Mouse (Mus musculus) lung, embryonic 16.5 days (tissue): Measurements from ENCODE around the gene Esyt1. TPM values are rescaled to one million over a fixed set of nuclear protein-coding genes. Genes with fewer than 3 reads are reported as not detected.
A peak's percentile ranks its signal among the peaks of the same experiment; 100 is the strongest.
"Not testable (repeated sequence)": the region's sequence is repeated elsewhere in the genome, so short reads cannot be mapped to it uniquely, and the experiment has no call there.

Experiments used
- ATAC-seq: fragments of 200-750 bp; cut with Nextera tagmentation; 2 replicates; pipeline ENCODE4 v1.8.0; 2017; ENCODE audit warnings: low read depth, mild to moderate bottlenecking, moderate library complexity
- H3K27ac ChIP-seq: fragments of 300-500 bp; sonication (generic); 2 replicates; pipeline ENCODE4 v1.5.1; 2014; ENCODE audit warnings: mild to moderate bottlenecking, control low read depth, low read length
- H3K27me3 ChIP-seq: fragments of 300-500 bp; sonication (generic); 2 replicates; pipeline ENCODE4 v1.6.1; 2014; ENCODE audit warnings: low read depth, low read length, mixed read lengths; ENCODE audit not compliant: control insufficient read depth, insufficient read depth
- H3K36me3 ChIP-seq: fragments of 300-500 bp; sonication (generic); 2 replicates; pipeline ENCODE4 v1.6.1; 2014; ENCODE audit warnings: low read length; ENCODE audit not compliant: control insufficient read depth, insufficient read depth
- H3K4me1 ChIP-seq: fragments of 300-500 bp; sonication (generic); replicated peaks from 2 replicates; pipeline ENCODE4 v1.6.1; 2014; ENCODE audit warnings: low read length, mixed read lengths; ENCODE audit not compliant: control insufficient read depth, insufficient read depth
- H3K4me2 ChIP-seq: fragments of 300-500 bp; sonication (generic); 2 replicates; pipeline ENCODE4 v1.6.1; 2014; ENCODE audit warnings: low read depth, low read length, control low read depth
- H3K4me3 ChIP-seq: fragments of 300-500 bp; sonication (generic); 2 replicates; pipeline ENCODE4 v1.5.1; 2014; ENCODE audit warnings: mild to moderate bottlenecking, low read length, control low read depth
- H3K9ac ChIP-seq: fragments of 300-500 bp; sonication (generic); 2 replicates; pipeline ENCODE4 v1.6.1; 2014; ENCODE audit warnings: low read length, control low read depth
- H3K9me3 ChIP-seq: fragments of 300-500 bp; sonication (generic); 2 replicates; pipeline ENCODE4 v1.6.1; 2016; ENCODE audit warnings: low read length; ENCODE audit not compliant: control insufficient read depth
- WGBS: fragments of 180-500 bp; shearing (Covaris S2); extraction: QIAGEN DNeasy Blood & Tissue Kit; methylation state at CpG from one replicate; pipeline ENCODE4 v1.1.7; 2014; 5-methylcytosine and 5-hydroxymethylcytosine counted together
- polyA plus RNA-seq: library from polyadenylated mRNA; unstranded; fragments of >200 nt; fragmentation: Nextera tagmentation; extraction: Ambion mirVana; gene quantifications from 2 replicates; pipeline ENCODE4 v1.2.1, GENCODE M21; 2015

Esyt1 gene
- polyA plus RNA-seq, 1 experiment from 2014 or later, result 32.5 TPM

GRCm38 (mm10) chr10:128493695-128494666 lies 31.7 kb downstream of the Esyt1 start, which contains the start of gene Myl6:
Myl6 (minus strand) TSS chr10:128494145.
- no peaks in the 10 kb centered on the region for H3K27me3 ChIP-seq
- WGBS, result under 1% methylated on average over 42 of the region's 45 CpGs
- H3K4me1 ChIP-seq, result peaks cover 29% of the 10 kb centered on the region
- ATAC-seq, result peak; percentile 91
- H3K36me3 ChIP-seq, result peaks cover 22% of the 10 kb centered on the region
- H3K27ac ChIP-seq, result peak within 1 kb of the TSS; percentile 99
- H3K9me3 ChIP-seq, result no peaks in the 10 kb centered on the region
- peak within 1 kb of the TSS; percentile 78 for H3K4me2 ChIP-seq
- H3K4me3 ChIP-seq, result peak within 1 kb of the TSS; percentile 77
- peak within 1 kb of the TSS; percentile 83 for H3K9ac ChIP-seq

GRCm38 (mm10) chr10:128493319-128493694 lies 32.4 kb downstream of the Esyt1 start:
- Histone ChIP-seq H3K9me3 (no peaks in the 10 kb centered on the region), H3K27me3 (no peaks in the 10 kb centered on the region), H3K4me3 (peak overlapping the region; percentile 77), H3K27ac (peak overlapping the region; percentile 99), H3K36me3 (peaks cover 29% of the 10 kb centered on the region), H3K9ac (peak overlapping the region; percentile 83), H3K4me1 (peaks cover 27% of the 10 kb centered on the region), H3K4me2 (peak overlapping the region; percentile 78)
- 0% methylated on average over 12 of the region's 12 CpGs for WGBS
- ATAC-seq, result peak; percentile 6

- 13% methylated on average over 12 of the region's 12 CpGs for WGBS
- Histone ChIP-seq H3K4me2 (peak overlapping the region; percentile 78), H3K4me1 (peaks cover 25% of the 10 kb centered on the region), H3K9me3 (no peaks in the 10 kb centered on the region), H3K27ac (peak overlapping the region; percentile 99), H3K27me3 (no peaks in the 10 kb centered on the region), H3K9ac (peak overlapping the region; percentile 83), H3K36me3 (peaks cover 34% of the 10 kb centered on the region), H3K4me3 (peak overlapping the region; percentile 77)
- peak; percentile 69 for ATAC-seq
Observed at GRCm38 (mm10) chr10:128492633-128493311, 32.9 kb downstream of the Esyt1 start.

- not testable (repeated sequence) for H3K9me3 ChIP-seq, H3K27me3 ChIP-seq, ATAC-seq
- Histone ChIP-seq H3K27ac (peak overlapping the region; percentile 99), H3K4me3 (peak overlapping the region; percentile 77), H3K9ac (peak overlapping the region; percentile 83), H3K4me1 (peaks cover 25% of the 10 kb centered on the region), H3K4me2 (peak overlapping the region; percentile 78), H3K36me3 (peaks cover 41% of the 10 kb centered on the region)
- 22% methylated on average over 8 of the region's 8 CpGs for WGBS
Observed at GRCm38 (mm10) chr10:128492051-128492450, 33.6 kb downstream of the Esyt1 start.

- Histone ChIP-seq H3K27ac (peak overlapping the region; percentile 99), H3K9ac (peak overlapping the region; percentile 83), H3K4me3 (peak overlapping the region; percentile 77), H3K4me1 (peaks cover 25% of the 10 kb centered on the region), H3K9me3 (no peaks in the 10 kb centered on the region), H3K36me3 (peaks cover 43% of the 10 kb centered on the region), H3K27me3 (no peaks in the 10 kb centered on the region), H3K4me2 (peak overlapping the region; percentile 78)
- ATAC-seq, result no peak
- 19% methylated on average over 6 of the region's 6 CpGs for WGBS
Observed at GRCm38 (mm10) chr10:128491495-128491894, 34.2 kb downstream of the Esyt1 start.

- WGBS, result 34% methylated on average over 5 of the region's 5 CpGs
- ATAC-seq, result no peak
- no peak overlapping the region; the same call in 1 of the 2 replicates for H3K4me3 ChIP-seq
- peak overlapping the region; percentile 78 for H3K4me2 ChIP-seq
- H3K4me1 ChIP-seq, result peaks cover 25% of the 10 kb centered on the region
- H3K36me3 ChIP-seq, result peaks cover 45% of the 10 kb centered on the region
- H3K9ac ChIP-seq, result 0 out of 2 replicates have a peak overlapping the region, but pooled peaks have one; percentile 24
- H3K27ac ChIP-seq, result peak overlapping the region; percentile 99
- no peaks in the 10 kb centered on the region for H3K27me3 ChIP-seq
- no peaks in the 10 kb centered on the region for H3K9me3 ChIP-seq
Observed at GRCm38 (mm10) chr10:128490912-128491311, 34.8 kb downstream of the Esyt1 start.

GRCm38 (mm10) chr10:128490232-128490631 lies 35.4 kb downstream of the Esyt1 start:
- peak overlapping the region; percentile 44 for H3K27ac ChIP-seq
- WGBS, result 24% methylated on average over 5 of the region's 5 CpGs
- H3K27me3 ChIP-seq, result no peaks in the 10 kb centered on the region
- H3K36me3 ChIP-seq, result peaks cover 51% of the 10 kb centered on the region
- no peak overlapping the region for H3K4me2 ChIP-seq
- H3K9me3 ChIP-seq, result no peaks in the 10 kb centered on the region
- H3K9ac ChIP-seq, result no peak overlapping the region
- ATAC-seq, result no peak
- H3K4me1 ChIP-seq, result peaks cover 25% of the 10 kb centered on the region
- H3K4me3 ChIP-seq, result no peak overlapping the region

- no peaks in the 10 kb centered on the region for H3K27me3 ChIP-seq
- WGBS, result 50% methylated on average over 4 of the region's 4 CpGs
- H3K4me3 ChIP-seq, result no peak overlapping the region
- H3K27ac ChIP-seq, result peak overlapping the region; percentile 44
- H3K9me3 ChIP-seq, result no peaks in the 10 kb centered on the region
- no peak overlapping the region for H3K4me2 ChIP-seq
- no peak overlapping the region for H3K9ac ChIP-seq
- H3K4me1 ChIP-seq, result peaks cover 21% of the 10 kb centered on the region
- ATAC-seq, result no peak
- peaks cover 51% of the 10 kb centered on the region for H3K36me3 ChIP-seq
Observed at GRCm38 (mm10) chr10:128489785-128490184, 35.9 kb downstream of the Esyt1 start.

GRCm38 (mm10) chr10:128489380-128489779 lies 36.3 kb downstream of the Esyt1 start:
- Histone ChIP-seq H3K4me3 (no peak overlapping the region), H3K9me3 (no peaks in the 10 kb centered on the region), H3K27ac (peak overlapping the region; percentile 44), H3K36me3 (peaks cover 51% of the 10 kb centered on the region), H3K4me2 (no peak overlapping the region), H3K27me3 (no peaks in the 10 kb centered on the region), H3K4me1 (peaks cover 20% of the 10 kb centered on the region), H3K9ac (no peak overlapping the region)
- ATAC-seq, result no peak
- WGBS, result 50% methylated on average over 5 of the region's 5 CpGs
